Mouse (Mus musculus) retina, postnatal 1 day (tissue): ENCODE data around the gene Avp.

Source experiments
- DNase-seq: peaks from one replicate; pipeline ENCODE4 v3.0.0-alpha.2; 2012

The Avp gene

GRCm38 (mm10) chr2:130582552-130582951 lies at the start of gene Avp:
Gene Avp, minus strand, starts transcription at chr2:130582554.
- DNase-seq = no peak

- DNase-seq = peak; percentile 94
These were observed 47.5 kb upstream of the Avp start, which contains the start of the genes Fastkd5 and Ubox5 for GRCm38 (mm10) chr2:130629839-130630203. Gene Fastkd5, minus strand, starts transcription at chr2:130630027. Gene Ubox5, minus strand, starts transcription at chr2:130630038.

- DNase-seq = no peak
These were observed 46.9 kb upstream of the Avp start for GRCm38 (mm10) chr2:130629080-130629838.

- DNase-seq = no peak
These were observed 46.1 kb upstream of the Avp start for GRCm38 (mm10) chr2:130628424-130628823.

- DNase-seq = no peak
These were observed 36.6 kb upstream of the Avp start for GRCm38 (mm10) chr2:130618972-130619371.

- DNase-seq = peak; percentile 53
These were observed 30.7 kb upstream of the Avp start for GRCm38 (mm10) chr2:130613091-130613490.

GRCm38 (mm10) chr2:130602195-130602594 lies 19.8 kb upstream of the Avp start:
- DNase-seq = no peak

GRCm38 (mm10) chr2:130598399-130598798 lies 16.0 kb upstream of the Avp start:
- DNase-seq = no peak

GRCm38 (mm10) chr2:130597601-130598010 lies 15.3 kb upstream of the Avp start:
- peak; percentile 64 for DNase-seq

GRCm38 (mm10) chr2:130595596-130595995 lies 13.2 kb upstream of the Avp start:
- no peak for DNase-seq

- no peak for DNase-seq
These were observed 8.7 kb upstream of the Avp start for GRCm38 (mm10) chr2:130591016-130591415.

GRCm38 (mm10) chr2:130589761-130590160 lies 7.4 kb upstream of the Avp start:
- DNase-seq = no peak

GRCm38 (mm10) chr2:130589157-130589556 lies 6.8 kb upstream of the Avp start:
- DNase-seq = peak; percentile 72

GRCm38 (mm10) chr2:130588373-130588772 lies 6.0 kb upstream of the Avp start:
- no peak for DNase-seq

GRCm38 (mm10) chr2:130586016-130586415 lies 3.7 kb upstream of the Avp start:
- DNase-seq = no peak

- no peak for DNase-seq
These were observed 1.7 kb upstream of the Avp start for GRCm38 (mm10) chr2:130583902-130584560.

GRCm38 (mm10) chr2:130581201-130581600 lies 1.2 kb downstream of the Avp start:
- DNase-seq = peak; percentile 50

GRCm38 (mm10) chr2:130579791-130580190 lies 2.6 kb downstream of the Avp start:
- no peak for DNase-seq

GRCm38 (mm10) chr2:130578148-130578547 lies 4.2 kb downstream of the Avp start:
- DNase-seq = peak; percentile 71

GRCm38 (mm10) chr2:130577632-130578031 lies 4.7 kb downstream of the Avp start:
- peak; percentile 61 for DNase-seq

GRCm38 (mm10) chr2:130577021-130577420 lies 5.3 kb downstream of the Avp start:
- DNase-seq = no peak

- DNase-seq = peak; percentile 68
These were observed 5.8 kb downstream of the Avp start for GRCm38 (mm10) chr2:130576564-130576963.

GRCm38 (mm10) chr2:130575873-130576272 lies 6.5 kb downstream of the Avp start, which contains the start of gene Oxt:
Gene Oxt, plus strand, starts transcription at chr2:130576173.
- DNase-seq = no peak

GRCm38 (mm10) chr2:130574960-130575359 lies 7.4 kb downstream of the Avp start:
- DNase-seq = no peak
